Mouse (Mus musculus) forebrain, embryonic 15.5 days (tissue): ENCODE results near the gene Cdc5l. TPM values are rescaled to one million over a fixed set of nuclear protein-coding genes. Genes with fewer than 3 reads are reported as not detected.
A peak's percentile ranks its signal among the peaks of the same experiment; 100 is the strongest.
"Not testable (repeated sequence)": the region's sequence is repeated elsewhere in the genome, so short reads cannot be mapped to it uniquely, and the experiment has no call there.

Experiments used
- ATAC-seq: fragments of 200-750 bp; cut with Nextera tagmentation; replicated peaks from 2 replicates; pipeline ENCODE4 v1.8.0; 2017; ENCODE audit warnings: mild to moderate bottlenecking, moderate TSS enrichment, moderate library complexity
- H3K27ac ChIP-seq: fragments of 300-500 bp; sonication (generic); replicated peaks from 2 replicates; pipeline ENCODE4 v1.5.1; 2015; ENCODE audit warnings: mild to moderate bottlenecking, inconsistent platforms
- H3K27me3 ChIP-seq: fragments of 300-500 bp; sonication (generic); 2 replicates; pipeline ENCODE4 v1.6.1; 2015; ENCODE audit warnings: inconsistent platforms
- H3K36me3 ChIP-seq: fragments of 300-500 bp; sonication (generic); 2 replicates; pipeline ENCODE4 v1.6.1; 2015; ENCODE audit warnings: mild to moderate bottlenecking, inconsistent platforms
- H3K4me1 ChIP-seq: fragments of 300-500 bp; sonication (generic); 2 replicates; pipeline ENCODE4 v1.6.1; 2015; ENCODE audit warnings: inconsistent platforms
- H3K4me2 ChIP-seq: fragments of 300-500 bp; sonication (generic); replicated peaks from 2 replicates; pipeline ENCODE4 v1.6.1; 2015; ENCODE audit warnings: mild to moderate bottlenecking, inconsistent platforms
- H3K4me3 ChIP-seq: fragments of 300-500 bp; sonication (generic); 2 replicates; pipeline ENCODE4 v1.5.1; 2015; ENCODE audit warnings: mild to moderate bottlenecking, inconsistent platforms
- H3K9ac ChIP-seq: fragments of 300-500 bp; sonication (generic); replicated peaks from 2 replicates; pipeline ENCODE4 v1.6.1; 2015; ENCODE audit warnings: mild to moderate bottlenecking, inconsistent platforms
- H3K9me3 ChIP-seq: fragments of 300-500 bp; sonication (generic); 2 replicates; pipeline ENCODE4 v1.6.1; 2016; ENCODE audit warnings: inconsistent platforms
- WGBS: fragments of 180-500 bp; shearing (Covaris S2); methylation state at CpG from one replicate; pipeline ENCODE4 v1.1.7; 2015; ENCODE audit warnings: mixed read lengths; 5-methylcytosine and 5-hydroxymethylcytosine counted together
- polyA plus RNA-seq: library from polyadenylated mRNA; unstranded; fragments of >200 nt; fragmentation: Nextera tagmentation; extraction: Ambion mirVana; gene quantifications from 2 replicates; pipeline ENCODE4 v1.2.1, GENCODE M21; 2015

Gene Cdc5l
- polyA plus RNA-seq, 1 experiment from 2014 or later, result 69.5 TPM

DNA sequence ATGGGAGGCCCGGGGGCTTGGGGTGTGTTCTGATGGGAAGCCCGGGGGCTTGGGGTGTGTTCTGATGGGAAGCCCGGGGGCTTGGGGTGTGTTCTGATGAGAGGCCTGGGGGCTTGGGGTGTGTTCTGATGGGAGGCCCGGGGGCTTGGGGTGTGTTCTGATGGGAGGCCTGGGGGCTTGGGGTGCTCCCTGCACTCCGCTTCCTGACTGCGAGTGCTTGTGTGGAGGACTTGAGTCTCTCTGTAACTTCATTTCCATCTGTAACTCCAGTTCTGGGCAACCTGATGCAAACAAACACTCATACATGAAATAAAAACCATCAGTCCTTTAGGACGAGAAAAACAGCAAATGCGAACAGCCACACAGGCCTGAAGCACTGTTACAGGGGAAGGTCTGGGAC is 25.5 kb upstream of the Cdc5l start:
- H3K27ac ChIP-seq, result no peak overlapping the region
- H3K36me3 ChIP-seq, result no peaks in the 10 kb centered on the region
- H3K9me3 ChIP-seq, result no peaks in the 10 kb centered on the region
- H3K27me3 ChIP-seq, result no peaks in the 10 kb centered on the region
- no peak for ATAC-seq
- H3K4me1 ChIP-seq, result peaks cover 16% of the 10 kb centered on the region
- 92% methylated on average over 8 of the region's 8 CpGs for WGBS
- H3K4me2 ChIP-seq, result no peak overlapping the region
- no peak overlapping the region for H3K4me3 ChIP-seq
- no peak overlapping the region for H3K9ac ChIP-seq

DNA sequence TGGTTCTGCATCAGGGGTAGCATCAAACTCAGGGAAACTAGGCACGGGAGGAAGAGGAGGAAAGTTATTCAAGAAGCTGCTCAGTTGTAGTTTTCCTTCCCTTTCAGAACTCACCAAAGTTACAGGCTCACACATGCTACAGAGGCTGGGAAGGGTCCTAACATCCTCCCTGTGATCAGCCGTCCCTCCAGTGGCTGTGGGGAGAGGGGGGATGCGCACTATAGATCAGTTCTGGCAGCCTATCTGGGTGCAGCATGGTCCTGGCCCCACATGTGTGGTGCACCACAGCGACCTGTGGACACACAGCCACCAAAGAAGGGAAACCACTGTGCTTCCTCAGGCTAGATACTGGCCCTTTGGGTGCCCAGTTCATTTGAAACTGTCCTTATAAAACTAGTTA is 25.0 kb upstream of the Cdc5l start:
- Histone ChIP-seq H3K27ac (no peak overlapping the region), H3K9ac (no peak overlapping the region), H3K4me1 (peaks cover 16% of the 10 kb centered on the region), H3K4me3 (no peak overlapping the region), H3K36me3 (no peaks in the 10 kb centered on the region), H3K27me3 (no peaks in the 10 kb centered on the region), H3K9me3 (no peaks in the 10 kb centered on the region), H3K4me2 (no peak overlapping the region)
- WGBS, result 89% methylated on average over 4 of the region's 4 CpGs
- ATAC-seq, result no peak

DNA sequence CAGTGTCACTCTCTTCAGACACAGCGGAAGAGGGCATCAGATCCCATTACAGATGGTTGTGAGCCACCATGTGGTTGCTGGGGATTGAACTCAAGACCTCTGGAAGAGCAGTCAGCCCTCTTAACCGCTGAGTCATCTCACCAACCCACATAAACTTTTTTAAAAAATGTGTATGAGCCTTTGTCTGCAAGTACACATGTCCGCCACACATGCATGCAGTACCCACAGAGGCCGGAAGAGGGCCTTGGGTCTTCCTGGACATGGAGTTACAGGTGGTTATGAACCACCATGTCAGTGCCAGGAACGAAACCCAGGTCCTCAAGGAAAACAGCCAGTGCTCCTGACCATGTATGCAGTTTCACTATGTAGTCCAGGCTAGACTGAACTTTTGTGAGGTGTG is 23.9 kb upstream of the Cdc5l start:
- no peaks in the 10 kb centered on the region for H3K9me3 ChIP-seq
- no peaks in the 10 kb centered on the region for H3K27me3 ChIP-seq
- no peak overlapping the region for H3K4me3 ChIP-seq
- no peaks in the 10 kb centered on the region for H3K36me3 ChIP-seq
- 93% methylated on average over 5 of the region's 5 CpGs for WGBS
- ATAC-seq, result no peak
- H3K9ac ChIP-seq, result no peak overlapping the region
- no peak overlapping the region; the same call in 1 of the 2 replicates for H3K27ac ChIP-seq
- no peak overlapping the region for H3K4me2 ChIP-seq
- peaks cover 16% of the 10 kb centered on the region for H3K4me1 ChIP-seq

DNA sequence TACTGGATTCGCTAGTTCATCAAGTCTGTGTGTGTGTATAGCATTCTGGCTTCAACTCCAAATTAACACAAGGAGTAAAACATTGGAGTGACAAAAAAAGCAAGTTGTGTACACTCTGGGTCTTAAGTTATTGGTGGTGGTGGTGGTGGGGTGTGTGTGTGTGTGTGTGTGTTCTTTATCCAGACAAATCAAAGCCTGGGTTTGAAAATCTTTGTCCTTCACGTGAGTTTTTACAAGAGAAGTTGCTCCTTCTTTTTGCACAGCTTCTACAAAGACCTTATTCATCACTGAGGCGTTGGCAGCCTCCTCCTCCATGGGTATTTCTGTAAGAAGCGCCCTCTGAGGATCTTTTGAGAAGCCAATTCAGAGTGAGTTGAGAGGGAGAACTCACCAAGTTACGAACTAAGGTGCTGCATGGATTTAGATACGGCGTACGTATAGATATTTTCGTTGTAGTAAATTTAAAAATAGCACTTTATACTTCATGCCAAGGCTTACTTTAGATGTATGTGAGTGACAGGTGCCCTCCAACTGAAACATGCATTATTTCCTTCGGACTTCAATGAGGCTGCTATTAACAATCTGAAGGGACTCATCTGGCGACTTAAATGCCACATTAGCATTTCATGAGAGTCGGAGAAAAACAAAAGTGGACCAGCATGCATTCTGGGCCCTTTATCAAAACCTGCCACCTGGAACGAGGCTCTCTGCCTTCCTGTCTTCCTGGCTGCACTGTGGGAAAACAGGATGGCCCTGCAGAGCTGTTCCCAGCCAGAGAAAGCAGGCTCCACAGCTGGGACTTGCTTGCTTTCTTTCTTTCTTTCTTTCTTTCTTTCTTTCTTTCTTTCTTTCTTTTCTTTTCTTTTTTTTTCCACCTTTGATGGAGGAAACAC is 23.0 kb upstream of the Cdc5l start:
- ATAC-seq, result peak; percentile 63; the same call in 1 of the 2 replicates
- Histone ChIP-seq H3K36me3 (no peaks in the 10 kb centered on the region), H3K9ac (no peak overlapping the region), H3K9me3 (no peaks in the 10 kb centered on the region), H3K4me2 (peak overlapping the region; percentile 11; the same call in 1 of the 2 replicates), H3K4me1 (peaks cover 18% of the 10 kb centered on the region), H3K4me3 (no peak overlapping the region), H3K27me3 (no peaks in the 10 kb centered on the region), H3K27ac (peak overlapping the region; percentile 32)
- WGBS, result 14% methylated on average over 13 of the region's 13 CpGs

DNA sequence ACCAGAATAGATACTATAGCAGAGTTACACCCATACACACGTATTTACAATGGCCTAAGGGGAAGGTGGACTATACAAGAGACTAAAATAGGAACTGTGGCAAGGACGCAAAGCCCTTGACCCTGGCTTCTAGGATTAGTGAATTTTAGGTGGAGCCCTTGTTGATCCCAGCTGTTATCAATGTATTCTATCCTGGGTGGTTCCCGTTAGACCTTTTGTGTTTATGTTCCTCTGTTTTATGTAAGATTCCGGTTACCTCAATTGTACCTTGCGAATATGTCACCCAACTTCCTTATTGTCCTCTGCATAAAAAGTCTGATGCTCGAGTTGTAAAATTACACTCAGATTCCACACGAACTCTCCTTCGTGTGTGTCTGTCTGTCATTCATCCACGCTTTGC is 22.2 kb upstream of the Cdc5l start:
- not testable (repeated sequence) for H3K36me3 ChIP-seq, H3K27ac ChIP-seq, H3K27me3 ChIP-seq, H3K9me3 ChIP-seq, ATAC-seq, H3K4me2 ChIP-seq, H3K4me3 ChIP-seq, H3K9ac ChIP-seq
- WGBS, result 70% methylated on average over 9 of the region's 9 CpGs
- H3K4me1 ChIP-seq, result peaks cover 19% of the 10 kb centered on the region

DNA sequence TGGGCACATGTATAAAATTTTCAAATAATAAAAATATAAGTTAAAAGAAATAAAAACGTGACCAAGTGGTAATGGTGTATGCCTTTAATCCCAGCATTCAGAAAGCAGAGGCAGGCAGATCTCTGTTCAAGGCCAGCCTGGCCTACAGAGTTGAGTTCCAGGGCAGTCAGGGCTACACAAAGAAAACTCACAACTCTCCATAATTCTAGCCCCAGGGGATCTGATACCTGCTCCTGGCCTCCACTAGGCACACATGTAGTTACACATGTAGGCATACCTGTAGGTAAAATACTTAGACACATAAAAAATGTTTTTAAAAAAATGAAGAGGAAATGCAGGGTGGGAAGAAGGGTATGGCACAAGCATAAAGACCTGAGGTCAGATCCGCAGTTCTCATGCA is 21.3 kb upstream of the Cdc5l start:
- WGBS, result 94% methylated on average over 2 of the region's 2 CpGs
- no peak for ATAC-seq
- Histone ChIP-seq H3K9me3 (no peaks in the 10 kb centered on the region), H3K4me3 (no peak overlapping the region), H3K4me1 (peaks cover 19% of the 10 kb centered on the region), H3K27me3 (no peaks in the 10 kb centered on the region), H3K9ac (no peak overlapping the region), H3K27ac (no peak overlapping the region), H3K36me3 (no peaks in the 10 kb centered on the region), H3K4me2 (no peak overlapping the region)

DNA sequence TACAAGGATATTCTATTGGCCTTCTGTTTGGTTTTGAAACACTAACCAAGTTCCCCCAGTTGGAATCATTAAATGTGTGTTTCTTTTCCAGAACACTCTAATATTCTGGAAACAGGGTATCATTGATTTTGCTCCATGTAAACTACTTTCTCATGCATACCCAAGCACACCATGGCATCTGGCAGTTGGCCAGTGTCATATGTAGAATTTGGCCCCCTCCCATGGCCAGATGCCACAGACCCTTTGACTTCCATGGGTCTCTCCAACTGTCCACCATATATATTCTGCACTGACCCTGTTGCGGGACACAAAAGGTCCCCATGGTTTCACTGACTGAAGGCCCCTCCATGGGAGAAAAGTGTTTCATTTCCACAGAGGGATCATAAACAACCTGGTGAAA is 18.7 kb upstream of the Cdc5l start:
- no peak overlapping the region for H3K27ac ChIP-seq
- H3K36me3 ChIP-seq, result no peaks in the 10 kb centered on the region
- H3K4me3 ChIP-seq, result no peak overlapping the region
- no peak overlapping the region for H3K4me2 ChIP-seq
- peaks cover 16% of the 10 kb centered on the region for H3K4me1 ChIP-seq
- H3K9me3 ChIP-seq, result no peaks in the 10 kb centered on the region
- ATAC-seq, result no peak
- H3K9ac ChIP-seq, result no peak overlapping the region
- 93% methylated on average over 1 of the region's 1 CpGs for WGBS
- H3K27me3 ChIP-seq, result no peaks in the 10 kb centered on the region

DNA sequence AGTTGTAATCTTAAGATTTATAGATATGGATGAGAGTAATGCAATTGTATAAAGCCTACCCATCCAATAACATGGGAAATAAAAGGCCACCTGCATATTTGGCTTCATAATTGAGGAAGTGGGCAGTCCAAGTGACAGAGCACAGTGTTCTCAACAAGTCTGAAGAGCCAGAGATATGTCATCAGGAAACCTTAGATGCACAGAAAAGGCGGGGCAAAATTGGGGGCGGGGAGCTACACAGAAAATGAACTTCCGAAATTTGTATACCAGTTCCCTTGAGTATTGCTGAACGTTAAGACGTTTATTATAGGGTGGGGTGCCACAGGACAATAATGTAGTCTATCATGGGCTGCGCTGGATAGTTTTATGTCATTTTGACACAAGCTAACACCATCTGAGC is 16.6 kb upstream of the Cdc5l start:
- Histone ChIP-seq H3K4me1 (peaks cover 4% of the 10 kb centered on the region; the same call in 1 of the 2 replicates), H3K27ac (no peak overlapping the region), H3K36me3 (no peaks in the 10 kb centered on the region), H3K4me2 (no peak overlapping the region), H3K9me3 (no peaks in the 10 kb centered on the region), H3K9ac (no peak overlapping the region), H3K4me3 (no peak overlapping the region), H3K27me3 (no peaks in the 10 kb centered on the region)
- ATAC-seq, result no peak
- whole genome bisulfite sequencing, result 95% methylated on average over 6 of the region's 6 CpGs

DNA sequence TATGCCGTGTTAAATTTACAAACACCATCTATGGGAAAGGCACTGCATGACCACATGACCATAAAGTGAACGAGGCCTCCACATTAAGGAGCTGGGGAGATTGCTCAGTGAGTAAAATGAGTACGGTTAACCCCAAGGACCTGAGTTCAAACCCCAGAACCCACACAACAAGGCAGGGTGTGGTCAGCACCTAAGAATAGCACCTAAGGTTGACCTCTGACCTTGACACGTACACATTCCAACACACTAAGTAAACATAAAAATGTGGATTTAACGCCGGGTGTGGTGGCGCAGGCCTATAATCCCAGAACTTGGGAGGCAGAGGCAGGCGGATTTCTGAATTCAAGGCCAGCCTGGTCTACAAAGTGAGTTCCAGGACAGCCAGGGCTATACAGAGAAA is 16.0 kb upstream of the Cdc5l start:
- no peak overlapping the region for H3K27ac ChIP-seq
- 97% methylated on average over 8 of the region's 8 CpGs for WGBS

DNA sequence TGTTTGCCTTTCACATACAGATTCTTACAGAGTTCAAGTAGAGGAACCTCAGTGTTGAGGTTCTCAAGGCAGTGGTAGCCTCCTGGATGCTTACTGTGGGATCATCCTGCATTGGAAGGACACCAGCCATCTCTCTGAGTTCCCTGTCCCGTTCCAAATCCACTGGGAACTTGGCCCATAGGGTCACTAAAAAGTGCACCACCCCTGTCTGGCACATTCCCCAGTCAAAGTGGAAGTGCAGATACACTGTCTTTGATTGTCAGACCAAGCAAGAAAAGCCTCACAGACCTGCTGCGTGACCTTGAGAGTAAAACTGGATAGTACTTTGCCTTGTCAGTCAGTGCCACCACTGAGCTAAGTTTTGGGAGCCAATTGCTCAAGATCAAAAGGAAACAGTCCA is 13.5 kb upstream of the Cdc5l start:
- no peak for ATAC-seq
- WGBS, result 84% methylated on average over 2 of the region's 2 CpGs
- H3K4me2 ChIP-seq, result no peak overlapping the region
- no peak overlapping the region for H3K4me3 ChIP-seq
- H3K9me3 ChIP-seq, result no peaks in the 10 kb centered on the region
- no peaks in the 10 kb centered on the region for H3K36me3 ChIP-seq
- H3K4me1 ChIP-seq, result peaks cover 4% of the 10 kb centered on the region; the same call in 1 of the 2 replicates
- no peak overlapping the region for H3K27ac ChIP-seq
- no peaks in the 10 kb centered on the region for H3K27me3 ChIP-seq
- no peak overlapping the region for H3K9ac ChIP-seq

More for the DNA sequence above, 16.0 kb upstream of the Cdc5l start:
- no peaks in the 10 kb centered on the region for H3K27me3 ChIP-seq
- H3K9ac ChIP-seq, result no peak overlapping the region
- no peaks in the 10 kb centered on the region for H3K36me3 ChIP-seq
- no peaks in the 10 kb centered on the region for H3K9me3 ChIP-seq
- no peak overlapping the region for H3K4me2 ChIP-seq
- H3K4me1 ChIP-seq, result peaks cover 4% of the 10 kb centered on the region; the same call in 1 of the 2 replicates
- ATAC-seq, result no peak
- H3K4me3 ChIP-seq, result no peak overlapping the region

DNA sequence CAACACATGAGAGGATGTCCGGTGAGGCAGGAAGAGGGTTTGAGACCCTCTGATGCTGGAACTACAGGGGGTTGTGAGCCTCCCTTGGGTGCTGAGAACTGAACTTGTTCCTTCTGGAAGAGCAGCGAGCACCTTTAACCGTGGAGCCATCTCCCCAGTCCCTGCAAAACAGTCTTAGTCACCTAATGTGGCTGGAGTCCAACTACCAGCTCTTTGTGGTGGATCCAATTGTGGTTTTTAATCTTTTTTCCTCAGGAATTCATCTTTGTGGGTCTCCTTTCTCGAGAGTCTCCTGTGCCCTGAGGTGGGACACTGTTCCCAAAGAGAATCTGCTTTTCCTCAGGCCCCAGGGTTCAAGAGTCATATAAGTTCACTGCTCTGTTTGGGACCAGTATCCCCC is 12.4 kb upstream of the Cdc5l start:
- Histone ChIP-seq H3K9me3 (no peaks in the 10 kb centered on the region), H3K9ac (no peak overlapping the region), H3K36me3 (no peaks in the 10 kb centered on the region), H3K4me3 (no peak overlapping the region), H3K27me3 (no peaks in the 10 kb centered on the region), H3K27ac (no peak overlapping the region), H3K4me1 (no peaks in the 10 kb centered on the region), H3K4me2 (no peak overlapping the region)
- no peak for ATAC-seq
- WGBS, result 88% methylated on average over 4 of the region's 4 CpGs

DNA sequence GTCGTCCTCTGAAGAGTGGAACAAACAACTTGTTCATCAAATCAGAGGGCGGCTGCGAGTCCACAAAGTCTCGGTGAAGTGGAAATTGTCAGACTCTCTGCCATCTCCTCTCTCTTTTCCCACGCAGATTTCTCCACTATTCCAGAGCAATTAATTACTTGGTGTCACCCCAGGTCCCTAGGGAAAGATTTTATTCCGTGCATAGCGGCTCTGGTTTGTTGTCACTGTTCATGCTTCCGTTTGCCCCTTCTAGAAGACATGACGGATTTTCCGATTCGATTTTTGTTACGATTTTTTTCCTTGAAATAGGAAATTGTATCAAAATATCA is 689 bp upstream of the Cdc5l start:
- H3K27me3 ChIP-seq, result no peaks in the 10 kb centered on the region
- WGBS, result 10% methylated on average over 12 of the region's 12 CpGs
- no peak for ATAC-seq

More for the DNA sequence above, 689 bp upstream of the Cdc5l start:
- H3K9ac ChIP-seq, result peak overlapping the region; percentile 68
- H3K36me3 ChIP-seq, result peaks cover 7% of the 10 kb centered on the region; the same call in 1 of the 2 replicates
- H3K4me2 ChIP-seq, result peak overlapping the region; percentile 73
- H3K9me3 ChIP-seq, result no peaks in the 10 kb centered on the region
- peak overlapping the region; percentile 93 for H3K27ac ChIP-seq
- peak overlapping the region; percentile 76 for H3K4me3 ChIP-seq
- H3K4me1 ChIP-seq, result peaks cover 29% of the 10 kb centered on the region
